In the genomic region with DNA sequence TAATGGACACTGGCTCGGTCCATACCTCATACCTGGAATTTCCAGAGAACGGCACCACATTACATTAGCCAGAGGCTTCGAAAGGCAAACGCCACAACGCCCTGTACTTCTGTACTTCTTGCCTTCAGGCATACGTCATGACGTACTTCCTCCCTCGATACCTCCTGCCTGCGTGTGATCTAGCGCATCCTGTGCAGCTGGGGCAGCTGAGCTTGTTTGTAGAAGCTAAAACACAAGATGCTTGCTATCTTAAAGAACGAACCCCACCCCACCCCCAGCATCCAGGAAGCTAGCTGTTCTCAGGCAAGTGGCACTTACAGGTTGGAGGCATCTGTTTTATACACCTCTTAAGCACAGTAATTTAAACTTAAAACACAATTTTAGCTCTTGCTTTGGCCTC, we compare ENCODE assay signal across 16 mouse cellular contexts. TPM values are rescaled to one million over a fixed set of nuclear protein-coding genes. Genes with fewer than 3 reads are reported as not detected.
DNase-seq lines count a peak whose midpoint lies in the region; ATAC-seq lines count a peak whose summit lies in the region.
"Had no signal": no experiment of that assay in that cellular context is flagged by ENCODE, and none has a peak within 500 bp of the region (broad histone marks: within the 10 kb centered on the region; RNA-seq: fewer than 3 reads in every experiment).

No protein-coding gene starts in this region.

- no peak overlapping the region for H3K27ac ChIP-seq in lung, embryonic 16.5 days (ENCODE audit: low read length)
- no peak overlapping the region for H3K27ac ChIP-seq in heart, embryonic 11.5 days (ENCODE audit: low read depth, low read length)
- H3K27ac ChIP-seq: forebrain, embryonic 12.5 days; layer of hippocampus, adult 2 months; limb, embryonic 12.5 days; neural tube, embryonic 12.5 days had no signal

- no peak overlapping the region for H3K9ac ChIP-seq in lung, embryonic 16.5 days (ENCODE audit: low read length)
- no peak overlapping the region for H3K9ac ChIP-seq in heart, embryonic 11.5 days (ENCODE audit: low read depth, low read length)
- H3K9ac ChIP-seq: forebrain, embryonic 12.5 days; limb, embryonic 12.5 days; neural tube, embryonic 12.5 days had no signal

- 0 out of 2 replicates have a peak, but pooled peaks have one; percentile 15 for ATAC-seq in lung, embryonic 16.5 days (ENCODE audit: low read depth)
- peak; percentile 100 for ATAC-seq in activated CD4-positive, CD25-positive, alpha-beta regulatory T cell, adult 4 months
- no peak for ATAC-seq in heart, embryonic 11.5 days (replicated peaks; ENCODE audit: insufficient number of reproducible peaks, low FRiP score, low TSS enrichment)

- H3K9me3 ChIP-seq in lung, embryonic 16.5 days (ENCODE audit: control insufficient read depth, low read length), result no peaks in the 10 kb centered on the region
- H3K9me3 ChIP-seq in heart, embryonic 11.5 days (replicated peaks; ENCODE audit: control insufficient read depth, low read length), result no peaks in the 10 kb centered on the region
- H3K9me3 ChIP-seq: forebrain, embryonic 12.5 days; limb, embryonic 12.5 days; neural tube, embryonic 12.5 days had no signal

- intact Hi-C loops in left cerebral cortex, postnatal 4 days (cut with DNase I), result no loop called here

- DNase-seq in lung, adult 18-20 months, result no peak
- DNase-seq in naive thymus-derived CD4-positive, alpha-beta T cell, adult 2 months (ENCODE audit: low read depth), result peak; percentile 94
- DNase-seq in thymus, postnatal 14 days, result peak; percentile 90
- no peak for DNase-seq in left cerebral cortex, postnatal 4 days
- DNase-seq in cerebellum, adult 11-12 months, result no peak
- DNase-seq: gastrocnemius, postnatal 36 days; heart, postnatal 36 days; kidney, adult 11 months had no signal

- H3K4me2 ChIP-seq in lung, embryonic 16.5 days (ENCODE audit: low read depth, low read length), result no peak overlapping the region
- no peak overlapping the region for H3K4me2 ChIP-seq in heart, embryonic 11.5 days
- H3K4me2 ChIP-seq: forebrain, embryonic 12.5 days; limb, embryonic 12.5 days; neural tube, embryonic 12.5 days had no signal

- no peaks in the 10 kb centered on the region for H3K27me3 ChIP-seq in lung, embryonic 16.5 days (ENCODE audit: control insufficient read depth, insufficient read depth, low read depth, low read length)
- no peaks in the 10 kb centered on the region for H3K27me3 ChIP-seq in heart, embryonic 11.5 days (ENCODE audit: control insufficient read depth, insufficient read depth, low read length)
- H3K27me3 ChIP-seq: CH12.LX; forebrain, embryonic 12.5 days; limb, embryonic 12.5 days; neural tube, embryonic 12.5 days had no signal

- WGBS in lung, embryonic 16.5 days, result 57% methylated on average over 11 of the region's 11 CpGs
- 64% methylated on average over 11 of the region's 11 CpGs for WGBS in heart, embryonic 11.5 days (ENCODE audit: insufficient replicate concordance)

- no peaks in the 10 kb centered on the region for H3K36me3 ChIP-seq in lung, embryonic 16.5 days (ENCODE audit: control insufficient read depth, insufficient read depth, low read length)
- H3K36me3 ChIP-seq in heart, embryonic 11.5 days (ENCODE audit: control insufficient read depth, insufficient read depth, low read length), result no peaks in the 10 kb centered on the region
- H3K36me3 ChIP-seq: forebrain, embryonic 12.5 days; limb, embryonic 12.5 days; neural tube, embryonic 12.5 days had no signal

- peaks cover 12% of the 10 kb centered on the region for H3K4me1 ChIP-seq in lung, embryonic 16.5 days (replicated peaks; ENCODE audit: control insufficient read depth, insufficient read depth, low read length)
- H3K4me1 ChIP-seq in heart, embryonic 11.5 days (ENCODE audit: control insufficient read depth, insufficient read depth, low read length), result no peaks in the 10 kb centered on the region
- H3K4me1 ChIP-seq: limb, embryonic 12.5 days; neural tube, embryonic 12.5 days had no signal

- no peak overlapping the region for H3K4me3 ChIP-seq in lung, embryonic 16.5 days (ENCODE audit: low read length)
- H3K4me3 ChIP-seq in heart, embryonic 11.5 days (ENCODE audit: low read depth, low read length), result no peak overlapping the region
- H3K4me3 ChIP-seq: forebrain, embryonic 12.5 days; layer of hippocampus, adult 2 months; limb, embryonic 12.5 days; neural tube, embryonic 12.5 days had no signal

RNA-seq across cellular contexts. Expression of gene Msl2, which starts 12.9 kb away (rescaled TPM):
- polyA plus RNA-seq in lung, embryonic 16.5 days (2015; fragmentation: Nextera tagmentation; extraction: Ambion mirVana), result 3.7 and 3.9 TPM in 2 replicates
- polyA plus RNA-seq in activated CD4-positive, CD25-positive, alpha-beta regulatory T cell, adult 4 months (2017; shearing (Covaris generic)), result 10 to 100 TPM; 11.6 to 12.2 TPM
- 10 to 100 TPM; 69.7 to 70.9 TPM for total RNA-seq in left cerebral cortex, postnatal 4 days (2021)
- 3.3 and 3.8 TPM in 2 replicates for polyA plus RNA-seq in heart, embryonic 11.5 days (2014; fragmentation: Nextera tagmentation; extraction: Ambion mirVana)

RNA-seq across cellular contexts. Expression of gene Pccb, which starts 26.3 kb away (rescaled TPM):
- 22.1 and 22.5 TPM in 2 replicates for polyA plus RNA-seq in lung, embryonic 16.5 days (2015; fragmentation: Nextera tagmentation; extraction: Ambion mirVana)
- 1 to 10 TPM; 5.6 to 7.8 TPM for polyA plus RNA-seq in activated CD4-positive, CD25-positive, alpha-beta regulatory T cell, adult 4 months (2017; shearing (Covaris generic))
- total RNA-seq in left cerebral cortex, postnatal 4 days (2021), result 10 to 100 TPM; 45.6 to 46.9 TPM
- 17.8 and 20.3 TPM in 2 replicates for polyA plus RNA-seq in heart, embryonic 11.5 days (2014; fragmentation: Nextera tagmentation; extraction: Ambion mirVana)

Comparison
In these comparisons a context has a peak if more than half of its experiments do, and no peak if none do; other contexts are left out.
1. DNase-seq: peak in naive thymus-derived CD4-positive, alpha-beta T cell, adult 2 months (single experiment) and thymus, postnatal 14 days (single experiment); none in lung, adult 18-20 months (0 of 2), left cerebral cortex, postnatal 4 days (single experiment) and cerebellum, adult 11-12 months (single experiment).